Mouse (Mus musculus) ES-E14 (cell line): ENCODE measurements at regions not wholly inside any gene's neighbourhood (a gene's known extent, or its start where the extent isn't known, plus 50 kb on each side); places are given as distances from the start of the nearest gene placed in this dataset.

Experiments
- DNase-seq: peaks from one replicate; pipeline ENCODE4 v3.0.0-alpha.2; 2013; ENCODE audit warnings: low read depth, low spot score
- H3K27ac ChIP-seq: 2 replicates; pipeline ENCODE4 v1.5.1; 2012; ENCODE audit warnings: low read depth, mild to moderate bottlenecking, low read length, moderate library complexity, mixed read lengths; ENCODE audit not compliant: poor library complexity, insufficient read depth, severe bottlenecking
- H3K36me3 ChIP-seq: 2 replicates; pipeline ENCODE4 v1.6.1; 2012; ENCODE audit warnings: mild to moderate bottlenecking, low read length, moderate library complexity, mixed read lengths; ENCODE audit not compliant: control insufficient read depth, poor library complexity, insufficient read depth, severe bottlenecking
- H3K4me1 ChIP-seq, 2 experiments: fragments of 150-350 bp in 1 of 2; sonication (generic) in 1 of 2; 2 replicates each; pipeline ENCODE4 v1.6.1; 2012; ENCODE audit warnings: low read length in 2 of 2, mild to moderate bottlenecking in 1 of 2, mixed read lengths in 1 of 2; ENCODE audit not compliant: control insufficient read depth in 2 of 2, insufficient read depth in 2 of 2, poor library complexity in 1 of 2
- H3K4me3 ChIP-seq, 2 experiments: fragments of 150-350 bp in 1 of 2; sonication (generic) in 1 of 2; 2 replicates each; pipeline ENCODE4 v1.5.1; 2012; ENCODE audit warnings: low read length in 2 of 2, low read depth in 1 of 2, mild to moderate bottlenecking in 1 of 2, mixed read lengths in 1 of 2; ENCODE audit not compliant: insufficient read depth in 1 of 2, poor library complexity in 1 of 2, severe bottlenecking in 1 of 2
- H3K9ac ChIP-seq: 2 replicates; pipeline ENCODE4 v1.6.1; 2012; ENCODE audit warnings: low read depth, mild to moderate bottlenecking, low read length, mixed read lengths; ENCODE audit not compliant: poor library complexity, insufficient read depth, severe bottlenecking
- H3K9me3 ChIP-seq: fragments of 150-350 bp; sonication (generic); 2 replicates; pipeline ENCODE4 v1.6.1; 2012; ENCODE audit warnings: low read depth, mild to moderate bottlenecking, low read length; ENCODE audit not compliant: control insufficient read depth, insufficient read depth
- CHD2 ChIP-seq: IDR thresholded peaks from 2 replicates; pipeline ENCODE4 v1.6.1; 2014; ENCODE audit warnings: mild to moderate bottlenecking, low read depth, low read length, inconsistent platforms
- HCFC1 ChIP-seq: IDR thresholded peaks from 2 replicates; pipeline ENCODE4 v1.6.1; 2012; ENCODE audit warnings: low read length, inconsistent platforms, borderline replicate concordance; ENCODE audit not compliant: insufficient read depth
- MAFK ChIP-seq: IDR thresholded peaks from 2 replicates; pipeline ENCODE4 v1.6.1; 2014; ENCODE audit warnings: mild to moderate bottlenecking, low read depth, low read length, inconsistent platforms; ENCODE audit not compliant: insufficient read depth
- ZC3H11A ChIP-seq: IDR thresholded peaks from 2 replicates; pipeline ENCODE4 v1.6.1; 2012; ENCODE audit warnings: low read depth, mild to moderate bottlenecking, inconsistent platforms, low read length, borderline replicate concordance
- ZNF384 ChIP-seq: IDR thresholded peaks from 2 replicates; pipeline ENCODE4 v1.6.1; 2012; ENCODE audit warnings: low read depth, low read length, inconsistent platforms
- in situ Hi-C, 2 experiments: fragments of 600-800 bp; cut with MboI; formaldehyde crosslinking; loops; one replicate each; pipeline ENCODE4 v1.15.1; 2025; ENCODE audit warnings: low sequenced_read_pairs in 2 of 2, inconsistent platforms in 1 of 2; ENCODE audit not compliant: unreplicated experiment in 2 of 2

DNA sequence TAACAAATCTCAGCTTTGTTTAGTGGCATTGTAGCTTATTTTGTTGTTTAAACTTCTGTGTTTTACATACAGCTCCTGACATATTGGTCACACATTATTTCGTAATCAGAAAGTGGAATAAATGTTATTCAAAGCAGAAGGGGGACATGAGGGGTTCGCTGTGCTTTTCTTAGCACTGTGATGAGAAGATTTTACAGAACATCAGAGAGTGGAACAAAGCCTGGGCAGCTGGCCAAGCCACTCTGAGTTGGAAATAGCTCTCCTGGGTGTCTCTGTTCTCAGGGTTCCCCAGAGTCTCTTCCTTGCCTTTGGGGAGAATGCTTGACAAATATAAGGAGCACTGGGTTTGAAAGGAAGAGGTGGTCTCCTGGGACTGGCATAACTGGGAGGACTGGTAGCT lies 124.7 kb upstream of the Adra1d start:
- Histone ChIP-seq H3K36me3 (no peaks in the 10 kb centered on the region), H3K9ac (no peak overlapping the region), H3K9me3 (no peaks in the 10 kb centered on the region), H3K4me3 (no peak overlapping the region), H3K4me1 (no peaks in the 10 kb centered on the region), H3K27ac (no peak overlapping the region)
- DNase-seq, result no peak
- TF ChIP-seq ZC3H11A (no peak), ZNF384 (no peak), HCFC1 (no peak), MAFK (no peak), CHD2 (no peak)
- in situ Hi-C loops, result no loop called here

DNA sequence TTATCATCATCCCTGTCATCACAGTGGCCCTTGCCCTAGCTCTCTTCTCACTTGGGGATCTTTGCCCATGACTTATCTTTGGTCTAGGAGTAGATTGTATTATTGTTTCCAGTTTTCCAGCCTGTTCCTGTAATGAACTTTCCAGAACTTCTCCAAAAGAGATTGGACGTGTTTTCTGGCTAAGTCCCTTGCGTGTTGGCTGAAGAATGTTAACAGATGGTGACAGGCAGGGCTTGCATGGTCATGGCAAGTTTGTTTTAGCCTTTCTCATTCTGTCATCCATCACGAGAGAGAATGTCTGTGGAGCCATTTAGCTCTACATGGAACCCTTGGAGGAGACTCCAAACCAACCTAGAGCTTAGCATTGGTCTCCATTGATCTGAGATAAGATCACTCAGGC lies 123.2 kb upstream of the Adra1d start:
- Histone ChIP-seq H3K36me3 (no peaks in the 10 kb centered on the region), H3K9me3 (no peaks in the 10 kb centered on the region), H3K9ac (no peak overlapping the region), H3K4me1 (no peaks in the 10 kb centered on the region), H3K27ac (no peak overlapping the region), H3K4me3 (no peak overlapping the region)
- DNase-seq, result no peak
- in situ Hi-C loops, result no loop called here
- no peak for TF ChIP-seq HCFC1
- no peak for TF ChIP-seq ZC3H11A
- no peak for TF ChIP-seq ZNF384
- no peak for TF ChIP-seq CHD2
- TF ChIP-seq MAFK, result no peak

DNA sequence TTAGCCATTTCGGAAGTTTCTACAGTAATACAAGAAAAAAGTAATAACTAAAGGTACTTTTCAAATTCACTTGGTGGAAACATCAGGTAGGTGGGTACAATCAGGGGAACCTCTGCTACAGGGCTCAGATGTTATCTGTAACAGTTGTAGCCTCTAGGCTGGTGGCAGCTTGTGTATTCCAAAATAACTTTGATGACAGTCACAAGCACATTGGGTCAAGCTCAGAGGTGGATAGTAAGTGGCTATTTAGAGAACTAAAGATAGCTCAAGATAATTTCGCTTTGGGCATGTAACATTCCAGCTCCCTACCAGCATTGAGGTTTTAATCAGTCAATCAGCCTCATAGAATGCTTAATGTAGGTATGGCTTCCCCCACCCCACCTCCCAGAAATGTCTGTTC lies 121.7 kb upstream of the Adra1d start:
- H3K4me1 ChIP-seq, result no peaks in the 10 kb centered on the region
- no peak overlapping the region for H3K4me3 ChIP-seq
- H3K36me3 ChIP-seq, result no peaks in the 10 kb centered on the region
- no peak for TF ChIP-seq HCFC1
- TF ChIP-seq ZNF384, result no peak
- TF ChIP-seq CHD2, result no peak
- no peak for TF ChIP-seq ZC3H11A
- no peak for TF ChIP-seq MAFK
- no peak for DNase-seq
- no peaks in the 10 kb centered on the region for H3K9me3 ChIP-seq
- H3K27ac ChIP-seq, result no peak overlapping the region
- no peak overlapping the region for H3K9ac ChIP-seq
- in situ Hi-C loops, result no loop called here

DNA sequence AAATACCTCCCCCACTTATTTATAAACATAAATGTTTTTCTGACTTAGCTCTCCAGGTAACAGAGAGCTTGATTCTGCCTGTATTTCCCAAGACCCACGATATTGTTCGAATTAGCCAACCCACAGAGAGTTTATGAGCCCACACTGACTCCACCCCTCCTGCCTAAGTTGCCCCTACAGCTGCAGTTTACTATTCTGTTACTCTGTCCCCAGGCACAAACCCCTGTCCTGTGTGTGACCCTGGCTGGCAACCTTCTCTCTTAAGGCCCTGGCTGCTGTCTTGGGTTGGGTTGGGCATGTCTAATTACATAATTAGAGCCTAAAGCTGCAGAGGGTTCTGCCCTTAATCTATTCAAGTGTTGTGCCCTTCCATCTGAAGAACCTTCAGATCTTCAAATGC lies 116.4 kb upstream of the Adra1d start:
- in situ Hi-C loops, result no loop called here
- H3K4me3 ChIP-seq, result no peak overlapping the region
- H3K9me3 ChIP-seq, result no peaks in the 10 kb centered on the region
- H3K9ac ChIP-seq, result no peak overlapping the region
- no peaks in the 10 kb centered on the region for H3K4me1 ChIP-seq
- DNase-seq, result no peak
- TF ChIP-seq MAFK (no peak), HCFC1 (no peak), ZNF384 (no peak), CHD2 (no peak), ZC3H11A (no peak)
- no peak overlapping the region for H3K27ac ChIP-seq
- no peaks in the 10 kb centered on the region for H3K36me3 ChIP-seq

DNA sequence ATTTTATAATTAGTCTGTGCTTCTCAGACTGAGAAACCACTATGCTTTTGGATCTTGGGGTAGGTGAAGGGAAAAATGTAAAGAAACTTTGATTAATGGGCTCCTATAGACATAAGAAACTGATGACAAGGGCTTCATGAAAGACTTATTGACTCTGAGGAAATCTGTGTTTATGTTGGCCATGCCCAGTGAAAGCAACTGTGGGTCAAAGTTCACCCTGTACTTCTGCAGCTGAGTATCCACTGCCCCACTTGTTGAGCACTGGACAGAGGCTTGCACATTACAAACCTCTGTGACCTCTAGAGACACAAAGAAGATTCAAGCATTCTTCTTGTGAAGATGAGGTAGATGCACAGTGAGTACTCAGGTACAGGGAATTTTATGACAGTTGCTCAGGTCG lies 114.7 kb upstream of the Adra1d start:
- Histone ChIP-seq H3K4me3 (no peak overlapping the region), H3K9ac (no peak overlapping the region), H3K36me3 (no peaks in the 10 kb centered on the region), H3K27ac (no peak overlapping the region), H3K4me1 (no peaks in the 10 kb centered on the region), H3K9me3 (no peaks in the 10 kb centered on the region)
- DNase-seq, result no peak
- no peak for TF ChIP-seq ZC3H11A
- TF ChIP-seq ZNF384, result no peak
- no peak for TF ChIP-seq HCFC1
- TF ChIP-seq CHD2, result no peak
- TF ChIP-seq MAFK, result no peak
- in situ Hi-C loops, result no loop called here
